Mouse (Mus musculus): ENCODE measurements around the gene Rps2.

DNA sequence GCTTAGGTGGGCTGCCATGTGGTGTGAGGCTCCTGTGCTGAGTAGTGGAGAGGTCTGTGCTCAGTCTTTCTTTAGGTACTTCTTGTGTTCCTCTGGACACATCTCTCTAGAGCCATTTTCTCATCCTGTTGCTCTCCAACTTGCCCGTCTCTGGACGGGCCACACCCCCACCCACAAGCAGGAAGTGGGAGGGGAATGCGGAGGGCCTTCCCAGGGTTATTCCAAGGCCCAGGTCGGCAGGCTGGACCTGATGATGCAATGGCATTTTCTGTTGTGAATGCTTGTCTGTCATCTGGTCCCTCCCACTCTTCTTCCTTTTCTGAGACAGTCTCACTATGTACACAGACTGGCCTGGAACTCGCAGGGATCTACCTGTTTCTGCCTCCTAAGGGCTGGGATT lies 45.8 kb upstream of the Rps2 start:
- no peak for TF ChIP-seq POLR2A (IDR thresholded peaks at IDR 0.05; ENCODE audit: low read depth, low read length)
- TF ChIP-seq CTCF (IDR thresholded peaks at IDR 0.05; ENCODE audit: borderline replicate concordance, insufficient read depth, low read length) = no peak

Data from embryonic fibroblast, embryonic 13.5 days (primary cell).